Mouse (Mus musculus): ENCODE results near the gene Gm21954. TPM values are rescaled to one million over a fixed set of nuclear protein-coding genes. Genes with fewer than 3 reads are reported as not detected.

Gm21954 gene
- polyA plus RNA-seq, 1 experiment from 2014 or later, result not detected

DNA sequence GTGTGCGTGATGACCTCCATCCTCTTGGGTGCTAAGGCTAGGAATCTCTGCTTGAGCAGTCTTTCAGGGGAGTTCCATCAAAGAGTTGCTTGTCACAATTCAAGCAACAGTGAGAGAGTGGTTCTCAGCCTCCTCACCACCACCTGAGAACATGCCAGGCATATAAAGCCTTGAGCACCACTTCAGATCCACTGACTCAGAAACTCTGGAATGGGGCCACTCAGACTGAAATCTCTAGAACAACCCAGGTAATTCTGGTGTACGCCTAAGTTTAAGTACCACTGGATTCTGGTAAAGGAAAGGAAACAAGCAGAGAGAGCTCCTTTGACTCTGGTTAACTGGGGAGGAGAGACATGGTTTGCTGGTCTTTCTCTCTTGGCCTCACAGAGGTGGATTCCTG lies 19.5 kb downstream of the Gm21954 start:
- Histone ChIP-seq H3K27ac (ENCODE audit: low read length) (no peak overlapping the region), H3K9ac (ENCODE audit: low read depth, low read length) (no peak overlapping the region), H3K4me3 (ENCODE audit: low read depth, low read length) (no peak overlapping the region), H3K27me3 (ENCODE audit: control insufficient read depth, insufficient read depth, low read depth, low read length) (no peaks in the 10 kb centered on the region), H3K4me1 (ENCODE audit: control insufficient read depth, insufficient read depth, low read length) (peaks cover 3% of the 10 kb centered on the region), H3K36me3 (ENCODE audit: control insufficient read depth, insufficient read depth, low read length) (peaks cover 3% of the 10 kb centered on the region; the same call in 1 of the 2 replicates), H3K4me2 (ENCODE audit: low read length) (no peak overlapping the region), H3K9me3 (replicated peaks; ENCODE audit: control insufficient read depth, low read length, poor library complexity, severe bottlenecking) (no peaks in the 10 kb centered on the region)
- ATAC-seq, result no peak
- 92% methylated on average over 2 of the region's 2 CpGs for WGBS

DNA sequence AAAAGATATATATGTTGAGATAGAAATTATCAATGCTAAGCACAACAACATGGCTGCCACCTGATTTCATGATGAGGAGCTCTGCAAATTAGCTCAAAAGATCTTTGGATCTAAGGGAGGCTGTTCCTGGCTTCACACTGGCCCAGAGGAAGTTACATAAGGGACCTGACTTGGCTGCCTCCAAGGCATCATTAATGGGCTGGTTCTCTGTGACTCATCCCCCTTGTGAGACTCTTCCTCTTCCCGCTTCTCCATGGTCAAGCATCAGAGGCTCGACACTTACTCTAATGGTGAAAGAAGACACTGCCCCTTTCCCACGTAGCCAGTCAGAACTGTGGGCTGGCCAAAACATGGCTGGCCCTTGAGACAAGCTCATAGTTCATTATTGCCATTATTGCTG lies 20.1 kb downstream of the Gm21954 start:
- 82% methylated on average over 3 of the region's 3 CpGs for WGBS
- no peaks in the 10 kb centered on the region for H3K27me3 ChIP-seq (ENCODE audit: control insufficient read depth, insufficient read depth, low read depth, low read length)

DNA sequence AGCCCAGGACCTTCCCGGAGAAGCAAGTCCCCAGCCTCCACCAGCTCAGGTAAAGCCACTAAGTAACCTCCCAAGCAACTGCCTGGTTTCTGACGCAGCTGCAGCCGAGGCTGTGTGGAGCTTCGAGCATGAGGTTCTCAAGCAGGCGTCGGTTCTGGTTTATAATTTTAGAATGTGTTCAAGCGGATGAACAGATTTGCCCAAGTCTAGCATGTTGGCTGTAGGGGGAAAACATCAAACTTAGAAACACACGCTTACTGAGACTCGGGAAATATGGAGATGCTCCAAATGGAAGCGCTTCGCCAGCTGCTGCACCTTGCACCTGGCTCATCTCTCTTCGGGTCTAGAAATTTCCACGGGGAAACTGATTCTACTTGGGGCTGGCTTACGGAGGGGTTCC lies 21.0 kb downstream of the Gm21954 start:
- Histone ChIP-seq H3K4me2 (ENCODE audit: low read length) (no peak overlapping the region), H3K9ac (ENCODE audit: low read depth, low read length) (no peak overlapping the region), H3K27ac (ENCODE audit: low read length) (no peak overlapping the region), H3K9me3 (replicated peaks; ENCODE audit: control insufficient read depth, low read length, poor library complexity, severe bottlenecking) (no peaks in the 10 kb centered on the region), H3K36me3 (ENCODE audit: control insufficient read depth, insufficient read depth, low read length) (peaks cover 3% of the 10 kb centered on the region; the same call in 1 of the 2 replicates), H3K4me1 (ENCODE audit: control insufficient read depth, insufficient read depth, low read length) (peaks cover 3% of the 10 kb centered on the region), H3K4me3 (ENCODE audit: low read depth, low read length) (no peak overlapping the region), H3K27me3 (ENCODE audit: control insufficient read depth, insufficient read depth, low read depth, low read length) (no peaks in the 10 kb centered on the region)
- no peak for ATAC-seq
- WGBS, result 95% methylated on average over 14 of the region's 14 CpGs

More for the DNA sequence above, 20.1 kb downstream of the Gm21954 start:
- peaks cover 3% of the 10 kb centered on the region; the same call in 1 of the 2 replicates for H3K36me3 ChIP-seq (ENCODE audit: control insufficient read depth, insufficient read depth, low read length)
- H3K4me2 ChIP-seq (ENCODE audit: low read length), result no peak overlapping the region
- no peak for ATAC-seq
- H3K9me3 ChIP-seq (replicated peaks; ENCODE audit: control insufficient read depth, low read length, poor library complexity, severe bottlenecking), result no peaks in the 10 kb centered on the region
- no peak overlapping the region for H3K27ac ChIP-seq (ENCODE audit: low read length)
- H3K9ac ChIP-seq (ENCODE audit: low read depth, low read length), result no peak overlapping the region
- H3K4me1 ChIP-seq (ENCODE audit: control insufficient read depth, insufficient read depth, low read length), result peaks cover 3% of the 10 kb centered on the region
- H3K4me3 ChIP-seq (ENCODE audit: low read depth, low read length), result no peak overlapping the region

DNA sequence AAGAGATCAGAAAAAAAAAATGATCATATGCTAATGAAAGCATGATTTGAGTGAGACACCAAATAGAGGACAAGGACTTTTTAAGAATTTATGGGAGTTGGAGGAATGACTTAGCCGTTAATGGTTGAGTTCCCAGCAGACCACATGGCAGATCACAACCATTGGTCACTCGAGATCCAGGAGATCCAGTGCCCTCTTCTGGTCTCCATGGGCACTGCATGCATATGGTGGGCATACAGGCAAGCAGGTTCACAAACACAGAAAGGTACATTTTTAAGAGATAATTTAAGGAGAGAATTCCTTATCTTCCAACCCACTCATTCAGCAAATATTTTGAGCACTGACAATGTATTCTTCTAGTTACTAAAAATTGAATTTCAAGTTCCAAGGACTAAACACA lies 22.9 kb downstream of the Gm21954 start:
- H3K27ac ChIP-seq (ENCODE audit: low read length), result no peak overlapping the region
- 92% methylated on average over 2 of the region's 2 CpGs for WGBS
- H3K4me3 ChIP-seq (ENCODE audit: low read depth, low read length), result no peak overlapping the region
- H3K27me3 ChIP-seq (ENCODE audit: control insufficient read depth, insufficient read depth, low read depth, low read length), result no peaks in the 10 kb centered on the region
- no peak overlapping the region for H3K4me2 ChIP-seq (ENCODE audit: low read length)
- H3K4me1 ChIP-seq (ENCODE audit: control insufficient read depth, insufficient read depth, low read length), result no peaks in the 10 kb centered on the region
- no peaks in the 10 kb centered on the region for H3K9me3 ChIP-seq (replicated peaks; ENCODE audit: control insufficient read depth, low read length, poor library complexity, severe bottlenecking)
- ATAC-seq, result no peak
- H3K9ac ChIP-seq (ENCODE audit: low read depth, low read length), result no peak overlapping the region
- H3K36me3 ChIP-seq (ENCODE audit: control insufficient read depth, insufficient read depth, low read length), result peaks cover 3% of the 10 kb centered on the region; the same call in 1 of the 2 replicates

DNA sequence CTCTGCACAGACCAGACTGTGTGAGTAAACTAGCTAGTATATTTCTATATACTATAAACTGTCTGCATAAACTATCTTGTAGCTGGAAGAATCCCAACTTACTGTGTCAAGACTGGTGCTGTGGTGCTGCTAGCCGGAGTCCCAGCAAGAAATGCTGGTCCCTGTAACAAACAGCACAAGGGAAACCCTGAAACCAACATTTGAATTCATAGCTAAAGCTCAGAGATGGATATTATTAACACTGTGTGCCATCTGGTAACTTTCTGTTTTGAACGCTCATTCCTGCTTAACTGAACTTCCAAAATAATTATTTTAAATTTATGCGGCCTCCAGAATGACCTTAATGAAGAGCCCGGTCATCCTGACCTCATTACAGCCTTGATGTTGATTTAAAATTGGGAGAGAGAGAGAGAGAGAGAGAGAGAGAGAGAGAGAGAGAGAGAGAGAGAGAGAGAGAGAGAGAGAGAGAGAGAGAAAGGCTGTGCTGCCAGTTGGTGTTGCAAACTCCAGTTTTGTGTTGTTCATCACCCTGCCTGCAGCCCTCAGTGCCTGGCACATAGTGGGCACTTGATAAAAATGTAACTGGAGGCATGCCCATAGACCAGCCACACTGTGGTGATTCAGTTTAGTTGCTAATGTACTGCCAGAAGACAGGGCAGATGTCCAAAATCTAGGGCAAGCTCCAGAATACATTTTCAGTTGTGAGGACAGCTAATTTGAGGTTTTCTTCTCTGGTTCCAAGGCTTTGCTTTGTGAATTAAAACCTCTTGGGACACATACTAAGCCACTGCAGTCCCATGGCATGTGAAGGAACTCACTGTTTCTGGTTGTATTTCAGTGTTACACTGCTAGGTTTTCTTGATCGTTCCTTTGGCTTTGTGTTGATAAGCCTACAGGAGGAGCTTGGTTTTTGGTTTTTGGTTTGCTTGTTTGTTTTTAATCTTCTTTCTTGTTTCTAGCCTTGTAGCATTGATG lies 24.2 kb downstream of the Gm21954 start:
- peak; percentile 85 for ATAC-seq
- Histone ChIP-seq H3K27ac (ENCODE audit: low read length) (peak overlapping the region; percentile 53), H3K36me3 (ENCODE audit: control insufficient read depth, insufficient read depth, low read length) (peaks cover 3% of the 10 kb centered on the region; the same call in 1 of the 2 replicates), H3K9me3 (replicated peaks; ENCODE audit: control insufficient read depth, low read length, poor library complexity, severe bottlenecking) (no peaks in the 10 kb centered on the region), H3K4me2 (ENCODE audit: low read length) (no peak overlapping the region), H3K4me1 (ENCODE audit: control insufficient read depth, insufficient read depth, low read length) (no peaks in the 10 kb centered on the region), H3K9ac (ENCODE audit: low read depth, low read length) (no peak overlapping the region), H3K4me3 (ENCODE audit: low read depth, low read length) (no peak overlapping the region), H3K27me3 (ENCODE audit: control insufficient read depth, insufficient read depth, low read depth, low read length) (no peaks in the 10 kb centered on the region)
- 76% methylated on average over 5 of the region's 5 CpGs for WGBS

DNA sequence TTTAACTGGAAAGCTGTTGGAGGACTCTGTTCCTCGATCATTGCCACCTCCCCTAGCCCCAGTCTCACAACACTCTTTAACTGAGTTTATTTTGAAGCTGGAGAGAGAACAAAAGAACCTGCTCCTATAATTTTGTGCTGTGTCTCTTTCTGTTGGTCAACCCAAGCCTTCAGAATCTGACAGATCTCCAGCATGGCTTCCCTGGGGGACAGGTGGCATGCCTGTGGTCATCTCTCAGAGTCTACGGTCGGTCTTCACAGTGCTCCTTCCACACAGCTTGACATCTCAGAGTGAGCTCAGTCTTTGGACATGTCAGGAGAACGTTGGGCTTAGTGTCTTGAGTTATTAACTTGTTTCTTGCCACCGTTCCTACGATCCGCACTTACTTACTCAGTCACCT lies 25.3 kb downstream of the Gm21954 start:
- no peak overlapping the region for H3K9ac ChIP-seq (ENCODE audit: low read depth, low read length)
- H3K4me2 ChIP-seq (ENCODE audit: low read length), result no peak overlapping the region
- H3K36me3 ChIP-seq (ENCODE audit: control insufficient read depth, insufficient read depth, low read length), result peaks cover 3% of the 10 kb centered on the region; the same call in 1 of the 2 replicates
- no peak overlapping the region for H3K4me3 ChIP-seq (ENCODE audit: low read depth, low read length)
- H3K4me1 ChIP-seq (ENCODE audit: control insufficient read depth, insufficient read depth, low read length), result no peaks in the 10 kb centered on the region
- H3K27me3 ChIP-seq (ENCODE audit: control insufficient read depth, insufficient read depth, low read depth, low read length), result no peaks in the 10 kb centered on the region
- no peaks in the 10 kb centered on the region for H3K9me3 ChIP-seq (replicated peaks; ENCODE audit: control insufficient read depth, low read length, poor library complexity, severe bottlenecking)
- ATAC-seq, result no peak
- 94% methylated on average over 7 of the region's 7 CpGs for WGBS
- H3K27ac ChIP-seq (ENCODE audit: low read length), result no peak overlapping the region

DNA sequence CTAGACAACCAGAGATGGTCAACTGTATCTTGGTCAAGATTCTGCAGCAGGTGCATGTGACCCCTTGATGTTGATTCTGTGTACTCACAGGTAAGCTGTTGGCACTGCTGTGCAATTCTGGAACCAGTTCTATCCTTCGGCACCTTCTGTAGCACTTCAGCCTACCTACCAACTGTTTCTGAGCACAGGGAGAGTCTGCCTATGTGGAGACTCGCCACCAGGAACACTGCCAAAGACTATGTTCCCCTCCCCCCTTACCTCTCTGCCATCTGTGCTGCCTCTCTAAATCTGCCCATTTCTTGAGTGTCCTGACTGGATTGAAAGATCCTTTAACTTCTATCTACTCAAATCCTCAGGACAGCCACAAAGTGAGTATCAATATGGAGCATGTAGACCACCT lies 28.3 kb downstream of the Gm21954 start:
- Histone ChIP-seq H3K9ac (ENCODE audit: low read depth, low read length) (no peak overlapping the region), H3K4me2 (ENCODE audit: low read length) (no peak overlapping the region), H3K4me1 (ENCODE audit: control insufficient read depth, insufficient read depth, low read length) (peaks cover 12% of the 10 kb centered on the region), H3K27ac (ENCODE audit: low read length) (no peak overlapping the region), H3K4me3 (ENCODE audit: low read depth, low read length) (no peak overlapping the region), H3K36me3 (ENCODE audit: control insufficient read depth, insufficient read depth, low read length) (no peaks in the 10 kb centered on the region), H3K27me3 (ENCODE audit: control insufficient read depth, insufficient read depth, low read depth, low read length) (no peaks in the 10 kb centered on the region), H3K9me3 (replicated peaks; ENCODE audit: control insufficient read depth, low read length, poor library complexity, severe bottlenecking) (no peaks in the 10 kb centered on the region)
- ATAC-seq, result no peak
- WGBS, result 94% methylated on average over 2 of the region's 2 CpGs

DNA sequence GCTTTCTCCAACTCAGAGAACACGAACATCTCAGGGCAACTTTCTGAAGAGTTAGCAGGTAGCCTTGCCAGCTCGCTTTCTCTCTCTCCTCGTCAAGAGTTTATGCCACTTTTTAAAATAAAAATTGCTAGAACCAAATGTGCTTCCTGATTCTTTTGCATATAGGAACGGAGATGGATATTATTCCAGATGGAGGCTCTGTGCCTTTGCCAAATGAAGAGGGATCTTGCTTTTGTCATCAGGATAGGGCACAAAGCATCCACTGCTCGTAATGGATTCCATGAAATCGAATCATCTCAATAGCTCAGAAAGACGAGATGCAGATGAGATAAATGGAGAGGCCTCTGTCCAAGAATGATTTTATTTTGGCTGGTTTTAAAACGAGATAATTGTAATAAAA lies 28.7 kb downstream of the Gm21954 start:
- Histone ChIP-seq H3K9me3 (replicated peaks; ENCODE audit: control insufficient read depth, low read length, poor library complexity, severe bottlenecking) (no peaks in the 10 kb centered on the region), H3K36me3 (ENCODE audit: control insufficient read depth, insufficient read depth, low read length) (no peaks in the 10 kb centered on the region), H3K4me1 (ENCODE audit: control insufficient read depth, insufficient read depth, low read length) (peaks cover 12% of the 10 kb centered on the region), H3K27ac (ENCODE audit: low read length) (no peak overlapping the region), H3K27me3 (ENCODE audit: control insufficient read depth, insufficient read depth, low read depth, low read length) (no peaks in the 10 kb centered on the region), H3K9ac (ENCODE audit: low read depth, low read length) (no peak overlapping the region), H3K4me3 (ENCODE audit: low read depth, low read length) (no peak overlapping the region), H3K4me2 (ENCODE audit: low read length) (no peak overlapping the region)
- WGBS, result 90% methylated on average over 8 of the region's 8 CpGs
- ATAC-seq, result no peak

DNA sequence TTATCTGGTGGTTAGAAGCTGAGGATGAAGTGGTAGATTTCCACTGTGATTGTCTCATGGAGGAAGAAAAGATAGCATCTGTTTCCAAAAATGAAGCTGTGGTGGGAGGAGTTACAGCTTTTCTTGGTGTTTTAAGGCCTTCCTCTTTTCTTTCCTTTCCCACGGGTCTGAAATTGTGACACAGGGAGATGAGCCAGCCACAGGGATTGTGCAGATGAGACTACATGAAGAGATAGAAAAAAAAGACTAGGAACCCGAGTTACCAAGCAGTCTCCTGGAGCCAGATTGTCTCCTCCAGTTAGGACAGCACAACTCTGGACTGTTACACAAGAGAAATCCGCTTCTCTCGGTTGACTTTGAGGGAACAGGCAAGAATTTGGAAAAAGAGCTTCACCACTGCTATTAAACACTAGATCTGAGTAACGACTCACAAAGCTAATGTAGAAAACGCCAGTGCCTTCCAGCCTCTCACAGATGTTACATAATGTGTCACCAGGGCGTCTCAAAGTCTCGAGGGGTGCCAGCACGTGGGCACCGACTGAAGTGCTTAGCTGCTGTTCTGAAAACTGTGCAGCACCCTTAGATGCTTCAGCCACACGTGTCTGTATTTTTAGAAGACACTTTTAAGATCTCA lies 29.9 kb downstream of the Gm21954 start:
- H3K4me3 ChIP-seq (ENCODE audit: low read depth, low read length), result no peak overlapping the region
- no peak overlapping the region for H3K27ac ChIP-seq (ENCODE audit: low read length)
- 80% methylated on average over 11 of the region's 11 CpGs for WGBS
- H3K36me3 ChIP-seq (ENCODE audit: control insufficient read depth, insufficient read depth, low read length), result no peaks in the 10 kb centered on the region
- H3K9me3 ChIP-seq (replicated peaks; ENCODE audit: control insufficient read depth, low read length, poor library complexity, severe bottlenecking), result no peaks in the 10 kb centered on the region
- no peaks in the 10 kb centered on the region for H3K27me3 ChIP-seq (ENCODE audit: control insufficient read depth, insufficient read depth, low read depth, low read length)
- no peak for ATAC-seq
- H3K4me1 ChIP-seq (ENCODE audit: control insufficient read depth, insufficient read depth, low read length), result peaks cover 12% of the 10 kb centered on the region
- no peak overlapping the region for H3K4me2 ChIP-seq (ENCODE audit: low read length)
- H3K9ac ChIP-seq (ENCODE audit: low read depth, low read length), result no peak overlapping the region

Data from midbrain, embryonic 16.5 days (tissue).